Mouse (Mus musculus) testis, postnatal 10 days (tissue): ENCODE measurements at regions not wholly inside any gene's neighbourhood (a gene's known extent, or its start where the extent isn't known, plus 50 kb on each side); places are given as distances from the start of the nearest gene placed in this dataset.
A peak's percentile ranks its signal among the peaks of the same experiment; 100 is the strongest.

Experiments
- DNase-seq: peaks from one replicate; pipeline ENCODE4 v3.0.0; 2021; ENCODE audit warnings: low spot score

- DNase-seq, result peak; percentile 75
These were observed 794.3 kb upstream of the Api5 start for GRCm38 (mm10) chr2:95232135-95232772.

DNA sequence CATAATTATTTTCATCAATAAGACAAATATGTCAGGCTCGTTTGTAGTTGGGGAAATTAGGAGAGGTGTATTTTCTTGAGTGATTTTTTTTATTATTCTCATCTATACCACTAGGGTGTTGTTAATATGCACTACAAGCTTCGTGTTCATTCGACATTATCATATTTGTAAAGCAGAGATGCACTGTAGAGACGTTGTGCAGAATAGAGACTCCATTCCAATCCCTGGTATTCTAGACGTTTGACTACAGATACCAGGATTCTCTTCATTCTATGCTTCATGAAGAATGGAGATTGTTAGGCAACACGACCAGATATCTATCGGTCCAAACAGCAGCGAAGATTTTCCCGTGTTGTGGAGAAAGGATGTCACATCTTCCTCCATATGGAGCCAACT is 793.8 kb upstream of the Api5 start:
- no peak for DNase-seq

- DNase-seq, result no peak
These were observed 791.5 kb upstream of the Api5 start for GRCm38 (mm10) chr2:95229386-95229785.

DNA sequence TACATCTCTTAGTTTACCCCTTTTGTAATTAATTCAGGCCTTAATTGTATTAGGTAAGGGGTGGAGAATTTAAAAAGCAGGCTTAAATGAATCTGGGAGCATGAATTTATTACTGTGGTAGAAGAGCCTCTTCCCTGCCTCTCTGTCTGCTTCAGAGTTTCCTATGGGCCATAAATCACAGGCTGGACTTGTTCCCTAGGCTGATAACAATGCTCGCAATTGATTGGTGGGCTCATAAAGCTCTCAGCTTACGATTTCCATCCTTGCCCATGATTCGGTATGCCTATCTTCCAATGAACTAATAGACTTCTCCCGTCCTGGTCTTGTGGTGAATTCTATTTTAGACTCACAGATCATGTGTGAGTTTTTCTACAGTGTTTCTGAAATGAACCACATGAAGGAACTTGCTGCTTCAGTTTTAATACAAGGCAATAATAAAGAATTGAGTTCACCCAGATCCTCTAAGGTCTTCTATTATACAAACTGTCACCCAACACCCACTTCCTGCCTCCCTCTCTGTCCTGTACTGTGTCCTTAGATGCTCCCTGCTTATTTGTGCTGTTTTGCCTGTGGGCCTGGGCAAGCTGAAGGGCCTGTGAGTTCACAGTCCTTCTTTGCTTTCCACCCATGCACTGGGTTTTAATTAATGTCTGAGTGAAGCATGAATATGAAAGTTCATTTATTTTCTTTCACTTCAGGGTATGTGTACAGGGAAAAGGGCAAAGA is 772.4 kb upstream of the Api5 start:
- no peak for DNase-seq
